Mouse (Mus musculus) forebrain, embryonic 13.5 days (tissue): Measurements from ENCODE around the gene Lhfpl2. TPM values are rescaled to one million over a fixed set of nuclear protein-coding genes. Genes with fewer than 3 reads are reported as not detected.

Experiments
- ATAC-seq: fragments of 200-750 bp; cut with Nextera tagmentation; 2 replicates; pipeline ENCODE4 v1.8.0; 2017
- H3K27ac ChIP-seq: fragments of 300-500 bp; sonication (generic); 2 replicates; pipeline ENCODE4 v1.5.1; 2015; ENCODE audit warnings: inconsistent platforms, mild to moderate bottlenecking, moderate library complexity
- H3K27me3 ChIP-seq: fragments of 300-500 bp; sonication (generic); 2 replicates; pipeline ENCODE4 v1.6.1; 2015; ENCODE audit warnings: mild to moderate bottlenecking, inconsistent platforms
- H3K36me3 ChIP-seq: fragments of 300-500 bp; sonication (generic); 2 replicates; pipeline ENCODE4 v1.6.1; 2015; ENCODE audit warnings: mild to moderate bottlenecking, inconsistent platforms; ENCODE audit not compliant: poor library complexity, severe bottlenecking
- H3K4me1 ChIP-seq: fragments of 300-500 bp; sonication (generic); 2 replicates; pipeline ENCODE4 v1.6.1; 2015; ENCODE audit warnings: inconsistent platforms
- H3K4me2 ChIP-seq: fragments of 300-500 bp; sonication (generic); 2 replicates; pipeline ENCODE4 v1.6.1; 2015; ENCODE audit warnings: inconsistent platforms, mild to moderate bottlenecking, moderate library complexity
- H3K4me3 ChIP-seq: fragments of 300-500 bp; sonication (generic); 2 replicates; pipeline ENCODE4 v1.5.1; 2015; ENCODE audit warnings: mild to moderate bottlenecking, inconsistent platforms
- H3K9ac ChIP-seq: fragments of 300-500 bp; sonication (generic); 2 replicates; pipeline ENCODE4 v1.6.1; 2015; ENCODE audit warnings: mild to moderate bottlenecking, inconsistent platforms
- H3K9me3 ChIP-seq: fragments of 300-500 bp; sonication (generic); replicated peaks from 2 replicates; pipeline ENCODE4 v1.6.1; 2016; ENCODE audit warnings: inconsistent platforms
- WGBS: fragments of 180-500 bp; shearing (Covaris S2); methylation state at CpG from one replicate; pipeline ENCODE4 v1.1.7; 2015; 5-methylcytosine and 5-hydroxymethylcytosine counted together
- polyA plus RNA-seq: library from polyadenylated mRNA; unstranded; fragments of >200 nt; fragmentation: Nextera tagmentation; extraction: Ambion mirVana; gene quantifications from 2 replicates; pipeline ENCODE4 v1.2.1, GENCODE M21; 2015

Lhfpl2 gene
- polyA plus RNA-seq, 1 experiment from 2014 or later = 10.1 TPM

- Histone ChIP-seq H3K4me3 (no peak overlapping the region), H3K9me3 (no peaks in the 10 kb centered on the region), H3K27me3 (no peaks in the 10 kb centered on the region), H3K4me2 (no peak overlapping the region), H3K36me3 (no peaks in the 10 kb centered on the region), H3K9ac (no peak overlapping the region), H3K27ac (peak overlapping the region; percentile 72), H3K4me1 (peaks cover 24% of the 10 kb centered on the region)
- WGBS = 8% methylated on average over 10 of the region's 10 CpGs
- peak; percentile 44; the same call in 1 of the 2 replicates for ATAC-seq
Observed at GRCm38 (mm10) chr13:94188200-94189086, 130.8 kb downstream of the Lhfpl2 start.

- Histone ChIP-seq H3K9ac (no peak overlapping the region), H3K4me1 (peaks cover 24% of the 10 kb centered on the region), H3K4me3 (no peak overlapping the region), H3K4me2 (no peak overlapping the region), H3K9me3 (no peaks in the 10 kb centered on the region), H3K36me3 (no peaks in the 10 kb centered on the region), H3K27ac (no peak overlapping the region), H3K27me3 (no peaks in the 10 kb centered on the region)
- no peak for ATAC-seq
- 91% methylated on average over 1 of the region's 1 CpGs for WGBS
Observed at GRCm38 (mm10) chr13:94190386-94190785, 132.8 kb downstream of the Lhfpl2 start.

- H3K4me1 ChIP-seq = peaks cover 7% of the 10 kb centered on the region
- H3K4me2 ChIP-seq = no peak overlapping the region
- H3K9me3 ChIP-seq = no peaks in the 10 kb centered on the region
- no peaks in the 10 kb centered on the region for H3K27me3 ChIP-seq
- no peak overlapping the region for H3K27ac ChIP-seq
- H3K4me3 ChIP-seq = no peak overlapping the region
- H3K36me3 ChIP-seq = 0 out of 2 replicates have a peak, but pooled peaks cover 4% of the 10 kb centered on the region
- ATAC-seq = no peak
- no peak overlapping the region for H3K9ac ChIP-seq
- 94% methylated on average over 4 of the region's 4 CpGs for WGBS
Observed at GRCm38 (mm10) chr13:94193227-94193626, 135.6 kb downstream of the Lhfpl2 start.

GRCm38 (mm10) chr13:94198616-94199015, 141.0 kb downstream of the Lhfpl2 start:
- H3K27ac ChIP-seq = no peak overlapping the region
- no peaks in the 10 kb centered on the region for H3K27me3 ChIP-seq
- H3K36me3 ChIP-seq = 0 out of 2 replicates have a peak, but pooled peaks cover 4% of the 10 kb centered on the region
- 88% methylated on average over 6 of the region's 6 CpGs for WGBS
- no peaks in the 10 kb centered on the region for H3K9me3 ChIP-seq
- no peak overlapping the region for H3K4me2 ChIP-seq
- ATAC-seq = no peak
- H3K4me3 ChIP-seq = no peak overlapping the region
- no peak overlapping the region for H3K9ac ChIP-seq
- H3K4me1 ChIP-seq = no peaks in the 10 kb centered on the region

GRCm38 (mm10) chr13:94199829-94200228, 142.2 kb downstream of the Lhfpl2 start:
- Histone ChIP-seq H3K4me3 (no peak overlapping the region), H3K4me2 (no peak overlapping the region), H3K36me3 (0 out of 2 replicates have a peak, but pooled peaks cover 4% of the 10 kb centered on the region), H3K27me3 (no peaks in the 10 kb centered on the region), H3K4me1 (no peaks in the 10 kb centered on the region), H3K27ac (no peak overlapping the region), H3K9ac (no peak overlapping the region), H3K9me3 (no peaks in the 10 kb centered on the region)
- WGBS = 74% methylated on average over 8 of the region's 8 CpGs
- no peak for ATAC-seq

GRCm38 (mm10) chr13:94205234-94205633, 147.6 kb downstream of the Lhfpl2 start:
- Histone ChIP-seq H3K9me3 (peaks cover 3% of the 10 kb centered on the region; the same call in 1 of the 2 replicates), H3K4me1 (no peaks in the 10 kb centered on the region), H3K9ac (no peak overlapping the region), H3K4me2 (no peak overlapping the region), H3K27me3 (no peaks in the 10 kb centered on the region), H3K4me3 (no peak overlapping the region), H3K27ac (no peak overlapping the region), H3K36me3 (peaks cover 20% of the 10 kb centered on the region)
- ATAC-seq = peak; percentile 88
- 6% methylated on average over 6 of the region's 6 CpGs for WGBS

- peaks cover 3% of the 10 kb centered on the region; the same call in 1 of the 2 replicates for H3K9me3 ChIP-seq
- 96% methylated on average over 16 of the region's 16 CpGs for WGBS
- H3K4me2 ChIP-seq = no peak overlapping the region
- no peak overlapping the region for H3K27ac ChIP-seq
- H3K4me1 ChIP-seq = peaks cover 17% of the 10 kb centered on the region
- peaks cover 20% of the 10 kb centered on the region for H3K36me3 ChIP-seq
- H3K9ac ChIP-seq = no peak overlapping the region
- no peaks in the 10 kb centered on the region for H3K27me3 ChIP-seq
- ATAC-seq = no peak
- no peak overlapping the region for H3K4me3 ChIP-seq
Observed at GRCm38 (mm10) chr13:94207973-94208372, 150.4 kb downstream of the Lhfpl2 start.

GRCm38 (mm10) chr13:94208892-94209291, 151.3 kb downstream of the Lhfpl2 start:
- no peak overlapping the region for H3K4me3 ChIP-seq
- no peak overlapping the region for H3K27ac ChIP-seq
- H3K4me1 ChIP-seq = peaks cover 17% of the 10 kb centered on the region
- H3K27me3 ChIP-seq = no peaks in the 10 kb centered on the region
- no peak overlapping the region for H3K9ac ChIP-seq
- no peak for ATAC-seq
- H3K36me3 ChIP-seq = peaks cover 20% of the 10 kb centered on the region
- H3K9me3 ChIP-seq = peaks cover 3% of the 10 kb centered on the region; the same call in 1 of the 2 replicates
- no peak overlapping the region for H3K4me2 ChIP-seq

- H3K36me3 ChIP-seq = peaks cover 20% of the 10 kb centered on the region
- ATAC-seq = peak; percentile 95
Observed at GRCm38 (mm10) chr13:94211236-94212119, 153.9 kb downstream of the Lhfpl2 start.

GRCm38 (mm10) chr13:94212179-94212578, 154.6 kb downstream of the Lhfpl2 start:
- ATAC-seq = no peak
- H3K27me3 ChIP-seq = no peaks in the 10 kb centered on the region
- peaks cover 3% of the 10 kb centered on the region; the same call in 1 of the 2 replicates for H3K9me3 ChIP-seq
- WGBS = 90% methylated on average over 2 of the region's 2 CpGs
- H3K4me1 ChIP-seq = peaks cover 17% of the 10 kb centered on the region
- no peak overlapping the region for H3K9ac ChIP-seq
- H3K4me2 ChIP-seq = no peak overlapping the region
- no peak overlapping the region for H3K4me3 ChIP-seq
- H3K27ac ChIP-seq = peak overlapping the region; percentile 66; the same call in 1 of the 2 replicates
- peaks cover 15% of the 10 kb centered on the region for H3K36me3 ChIP-seq

More at GRCm38 (mm10) chr13:94211236-94212119, 153.9 kb downstream of the Lhfpl2 start:
- 16% methylated on average over 6 of the region's 6 CpGs for WGBS
- no peak overlapping the region for H3K9ac ChIP-seq
- H3K27me3 ChIP-seq = no peaks in the 10 kb centered on the region
- peaks cover 3% of the 10 kb centered on the region; the same call in 1 of the 2 replicates for H3K9me3 ChIP-seq
- H3K4me3 ChIP-seq = no peak overlapping the region
- peak overlapping the region; percentile 66 for H3K27ac ChIP-seq
- 0 out of 2 replicates have a peak overlapping the region, but pooled peaks have one; percentile 15 for H3K4me2 ChIP-seq
- H3K4me1 ChIP-seq = peaks cover 17% of the 10 kb centered on the region

GRCm38 (mm10) chr13:94212716-94213115, 155.1 kb downstream of the Lhfpl2 start:
- no peak for ATAC-seq
- H3K36me3 ChIP-seq = peaks cover 15% of the 10 kb centered on the region
- H3K9ac ChIP-seq = no peak overlapping the region
- no peak overlapping the region for H3K4me2 ChIP-seq
- peaks cover 3% of the 10 kb centered on the region; the same call in 1 of the 2 replicates for H3K9me3 ChIP-seq
- H3K4me1 ChIP-seq = peaks cover 17% of the 10 kb centered on the region
- 85% methylated on average over 2 of the region's 2 CpGs for WGBS
- no peak overlapping the region for H3K4me3 ChIP-seq
- H3K27me3 ChIP-seq = no peaks in the 10 kb centered on the region
- H3K27ac ChIP-seq = no peak overlapping the region
